Mouse (Mus musculus) heart, embryonic 11.5 days (tissue): ENCODE measurements around the gene Rnf185. TPM values are rescaled to one million over a fixed set of nuclear protein-coding genes. Genes with fewer than 3 reads are reported as not detected.

ENCODE experiments used
- ATAC-seq: fragments of 200-750 bp; cut with Nextera tagmentation; replicated peaks from 2 replicates; pipeline ENCODE4 v1.8.0; 2017; ENCODE audit warnings: moderate library complexity; ENCODE audit not compliant: insufficient number of reproducible peaks, low FRiP score, low TSS enrichment
- H3K27ac ChIP-seq: fragments of 300-500 bp; sonication (generic); 2 replicates; pipeline ENCODE4 v1.5.1; 2014; ENCODE audit warnings: mild to moderate bottlenecking, low read depth, low read length
- H3K27me3 ChIP-seq: fragments of 300-500 bp; sonication (generic); 2 replicates; pipeline ENCODE4 v1.6.1; 2014; ENCODE audit warnings: mild to moderate bottlenecking, low read length, mixed read lengths; ENCODE audit not compliant: control insufficient read depth, insufficient read depth
- H3K36me3 ChIP-seq: fragments of 300-500 bp; sonication (generic); 2 replicates; pipeline ENCODE4 v1.6.1; 2014; ENCODE audit warnings: mild to moderate bottlenecking, low read length, moderate library complexity, mixed read lengths; ENCODE audit not compliant: control insufficient read depth, insufficient read depth
- H3K4me1 ChIP-seq: fragments of 300-500 bp; sonication (generic); 2 replicates; pipeline ENCODE4 v1.6.1; 2014; ENCODE audit warnings: low read length; ENCODE audit not compliant: control insufficient read depth, insufficient read depth
- H3K4me2 ChIP-seq: fragments of 300-500 bp; sonication (generic); 2 replicates; pipeline ENCODE4 v1.6.1; 2014; ENCODE audit warnings: mild to moderate bottlenecking, moderate library complexity
- H3K4me3 ChIP-seq: fragments of 300-500 bp; sonication (generic); 2 replicates; pipeline ENCODE4 v1.5.1; 2014; ENCODE audit warnings: low read depth, low read length
- H3K9ac ChIP-seq: fragments of 300-500 bp; sonication (generic); 2 replicates; pipeline ENCODE4 v1.6.1; 2014; ENCODE audit warnings: mild to moderate bottlenecking, low read depth, low read length, moderate library complexity
- H3K9me3 ChIP-seq: fragments of 300-500 bp; sonication (generic); replicated peaks from 2 replicates; pipeline ENCODE4 v1.6.1; 2016; ENCODE audit warnings: low read length; ENCODE audit not compliant: control insufficient read depth
- WGBS: fragments of 180-500 bp; shearing (Covaris S2); extraction: QIAGEN DNeasy Blood & Tissue Kit; methylation state at CpG from one replicate; pipeline ENCODE4 v1.1.7; 2014; ENCODE audit not compliant: insufficient replicate concordance; 5-methylcytosine and 5-hydroxymethylcytosine counted together
- polyA plus RNA-seq: library from polyadenylated mRNA; unstranded; fragments of >200 nt; fragmentation: Nextera tagmentation; extraction: Ambion mirVana; gene quantifications from 2 replicates; pipeline ENCODE4 v1.2.1, GENCODE M21; 2014

Gene Rnf185
- polyA plus RNA-seq, 1 experiment from 2014 or later: 27.5 TPM

DNA sequence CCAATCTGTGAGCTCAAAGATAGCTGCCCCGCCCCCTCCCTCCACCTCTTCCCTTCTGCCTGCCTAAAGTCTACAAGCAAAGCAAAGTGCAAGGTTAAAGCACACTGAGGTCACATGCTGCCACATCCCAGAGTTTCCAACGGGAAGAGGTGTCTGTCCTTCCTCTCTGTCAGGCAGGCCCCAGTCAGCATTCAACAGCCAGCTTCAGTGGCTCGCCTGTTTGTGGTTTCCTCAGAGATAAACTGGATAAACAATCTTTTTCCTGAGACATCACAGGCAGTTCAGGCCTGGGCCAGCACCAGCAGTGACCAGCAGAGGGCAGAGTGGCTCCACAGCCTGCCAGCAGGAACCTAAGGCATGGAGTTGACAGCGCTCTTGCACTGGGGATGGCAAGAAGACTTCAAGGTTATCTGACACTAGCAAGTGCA lies 65.2 kb downstream of the Rnf185 start:
- Histone ChIP-seq H3K4me3 (no peak overlapping the region), H3K9me3 (no peaks in the 10 kb centered on the region), H3K9ac (no peak overlapping the region), H3K27ac (peak overlapping the region; percentile 30; the same call in 1 of the 2 replicates), H3K4me1 (0 out of 2 replicates have a peak, but pooled peaks cover 7% of the 10 kb centered on the region), H3K4me2 (no peak overlapping the region), H3K36me3 (peaks cover 5% of the 10 kb centered on the region; the same call in 1 of the 2 replicates), H3K27me3 (no peaks in the 10 kb centered on the region)
- 10% methylated on average over 4 of the region's 4 CpGs for WGBS
- ATAC-seq: peak; percentile 67

DNA sequence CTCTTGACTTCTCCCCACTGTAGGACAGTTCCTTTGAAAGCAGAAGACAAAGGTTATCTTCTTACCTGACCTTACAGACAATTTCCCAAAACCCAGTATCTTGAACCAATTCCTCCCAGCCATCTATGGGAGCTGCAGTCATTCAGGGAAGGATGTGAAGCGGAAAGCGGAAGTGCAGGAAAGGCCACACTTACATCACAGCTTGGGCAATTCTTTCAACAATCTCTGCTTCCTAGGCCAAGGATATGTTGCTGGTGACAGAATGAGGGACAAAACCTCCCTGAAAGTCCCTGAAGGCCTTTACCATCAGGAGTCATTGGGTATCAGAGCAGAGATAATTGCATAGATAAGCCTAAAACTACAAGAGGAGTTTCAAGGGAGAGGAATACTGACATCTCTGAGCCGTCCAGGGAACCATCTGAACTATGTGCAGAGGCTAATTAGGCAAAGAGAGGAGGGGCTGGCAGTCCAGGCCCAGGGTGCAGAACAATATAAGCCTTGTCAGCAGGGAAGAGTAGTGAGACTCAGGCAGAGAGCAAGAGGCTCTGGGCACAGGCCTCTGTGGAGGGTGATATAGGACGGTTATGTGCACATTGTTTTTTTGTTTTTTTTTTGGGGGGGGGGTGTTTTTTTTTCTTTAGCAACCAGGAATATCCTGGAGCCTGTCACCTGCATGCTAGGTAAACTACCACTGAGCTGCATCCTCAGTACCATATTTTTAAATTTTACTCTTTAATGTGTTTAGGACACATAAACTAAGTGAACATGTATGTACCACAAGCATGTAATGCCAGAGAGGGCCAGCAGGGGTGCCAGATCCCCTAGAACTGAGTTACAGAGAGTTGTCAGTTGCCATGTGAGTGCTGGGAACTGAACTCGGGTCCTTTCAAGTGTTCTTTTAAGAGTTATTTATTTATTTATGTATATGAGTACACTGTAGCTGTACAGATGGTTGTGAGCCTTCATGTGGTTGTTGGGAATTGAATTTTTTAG lies 69.3 kb downstream of the Rnf185 start:
- Histone ChIP-seq H3K27me3 (no peaks in the 10 kb centered on the region), H3K9me3 (no peaks in the 10 kb centered on the region), H3K4me2 (no peak overlapping the region), H3K36me3 (peaks cover 7% of the 10 kb centered on the region; the same call in 1 of the 2 replicates), H3K27ac (no peak overlapping the region), H3K4me1 (0 out of 2 replicates have a peak, but pooled peaks cover 11% of the 10 kb centered on the region), H3K4me3 (no peak overlapping the region), H3K9ac (no peak overlapping the region)
- no peak for ATAC-seq
- WGBS: 76% methylated on average over 5 of the region's 5 CpGs

DNA sequence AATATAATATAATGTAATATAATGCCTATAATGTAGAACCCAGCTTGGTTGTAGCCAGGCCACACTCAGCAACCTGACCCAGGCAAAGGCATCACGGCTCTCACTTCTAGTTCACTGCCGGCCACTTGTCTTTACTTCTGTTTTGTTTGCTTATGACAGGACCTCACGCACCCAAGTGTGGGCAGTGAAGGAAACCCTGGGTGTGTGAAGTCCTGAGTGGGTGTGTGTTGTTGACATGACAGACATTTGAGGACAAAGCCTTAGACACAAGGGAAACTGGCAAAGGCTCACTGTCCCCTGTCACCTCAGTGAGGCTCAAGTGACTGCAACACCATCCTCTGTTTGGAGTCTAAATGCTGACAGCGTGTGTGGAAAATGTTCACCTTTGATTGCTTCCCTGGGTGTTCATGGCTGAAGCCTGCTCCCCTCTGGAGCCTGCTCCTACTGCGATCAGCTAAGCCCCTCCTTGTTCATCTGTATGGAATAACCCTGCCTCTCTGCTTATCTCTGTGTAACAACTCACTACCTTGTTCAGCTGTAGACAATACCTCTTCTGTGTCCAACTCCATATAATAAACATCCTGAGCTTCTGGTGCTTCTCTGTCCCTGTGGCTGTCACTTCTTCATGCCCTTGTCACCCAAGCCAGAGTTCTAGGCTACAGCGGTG lies 70.9 kb downstream of the Rnf185 start:
- WGBS: 72% methylated on average over 6 of the region's 6 CpGs
- Histone ChIP-seq H3K9ac (no peak overlapping the region), H3K9me3 (no peaks in the 10 kb centered on the region), H3K27me3 (no peaks in the 10 kb centered on the region), H3K4me3 (no peak overlapping the region), H3K4me2 (no peak overlapping the region), H3K4me1 (peaks cover 4% of the 10 kb centered on the region; the same call in 1 of the 2 replicates), H3K27ac (no peak overlapping the region), H3K36me3 (peaks cover 7% of the 10 kb centered on the region; the same call in 1 of the 2 replicates)
- no peak for ATAC-seq

DNA sequence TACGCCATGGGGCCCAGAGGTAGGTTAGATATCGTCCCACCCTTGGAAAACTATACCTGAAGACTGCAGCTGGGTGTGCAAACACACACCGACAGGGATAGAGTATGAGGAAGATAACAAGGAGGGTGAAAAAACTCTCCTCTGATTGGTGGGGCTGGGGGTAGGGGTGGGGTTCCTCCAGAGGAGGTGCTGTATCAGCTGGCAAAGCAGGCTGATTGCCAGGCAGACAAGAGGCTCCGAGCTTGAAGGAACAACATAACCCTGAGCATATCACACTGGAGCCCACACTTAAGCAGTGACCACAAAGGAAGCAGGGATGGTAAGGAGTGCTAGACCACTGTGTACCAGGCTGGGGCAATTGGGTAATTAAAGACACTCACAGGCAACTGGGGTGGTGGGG lies 72.7 kb downstream of the Rnf185 start:
- Histone ChIP-seq H3K4me2 (no peak overlapping the region), H3K27me3 (no peaks in the 10 kb centered on the region), H3K4me1 (peaks cover 19% of the 10 kb centered on the region), H3K27ac (no peak overlapping the region), H3K9me3 (no peaks in the 10 kb centered on the region), H3K4me3 (no peak overlapping the region), H3K9ac (no peak overlapping the region), H3K36me3 (peaks cover 7% of the 10 kb centered on the region)
- WGBS: 65% methylated on average over 4 of the region's 4 CpGs
- ATAC-seq: no peak

DNA sequence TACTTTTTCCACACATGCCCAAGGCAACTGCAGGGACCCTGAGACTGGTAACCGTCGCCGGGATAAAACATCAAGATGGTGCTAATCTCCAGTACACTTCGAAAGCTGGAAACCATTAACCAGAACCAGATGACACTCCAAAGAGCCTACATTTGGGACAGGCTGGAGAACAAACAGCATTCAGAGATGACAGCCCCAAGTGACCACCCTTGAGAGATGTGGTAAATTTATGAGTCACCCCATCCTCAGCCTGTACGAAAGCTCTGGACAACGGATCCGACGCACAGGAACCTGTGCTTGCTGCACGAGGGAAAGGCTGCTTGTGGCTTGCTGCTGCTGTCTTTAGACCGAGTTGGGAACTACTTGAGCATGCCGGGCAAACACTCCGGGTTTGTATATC lies 77.4 kb downstream of the Rnf185 start:
- Histone ChIP-seq H3K9me3 (no peaks in the 10 kb centered on the region), H3K4me2 (peak overlapping the region; percentile 46), H3K27me3 (no peaks in the 10 kb centered on the region), H3K4me1 (peaks cover 43% of the 10 kb centered on the region), H3K27ac (peak overlapping the region; percentile 90), H3K9ac (0 out of 2 replicates have a peak overlapping the region, but pooled peaks have one; percentile 17), H3K4me3 (no peak overlapping the region), H3K36me3 (peaks cover 2% of the 10 kb centered on the region; the same call in 1 of the 2 replicates)
- no peak for ATAC-seq
- WGBS: 38% methylated on average over 12 of the region's 12 CpGs

DNA sequence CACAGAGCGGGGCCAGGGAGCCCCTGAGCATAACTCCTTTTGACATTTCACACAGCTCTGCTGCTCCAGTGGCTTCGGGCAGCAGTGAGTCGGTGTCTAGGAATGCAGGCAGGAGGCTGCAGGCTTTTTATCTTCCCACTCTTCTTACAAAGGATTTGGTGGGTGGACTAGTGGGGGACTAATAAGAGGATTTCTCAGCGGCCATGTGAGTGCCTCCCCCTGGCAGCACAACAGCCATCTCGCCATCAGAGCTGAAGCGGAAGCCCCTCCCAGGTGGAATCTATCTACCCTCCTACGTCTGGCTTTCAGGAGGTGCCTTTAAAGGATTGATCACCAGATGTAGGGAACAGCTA lies 77.9 kb downstream of the Rnf185 start:
- Histone ChIP-seq H3K4me2 (peak overlapping the region; percentile 46), H3K36me3 (peaks cover 2% of the 10 kb centered on the region; the same call in 1 of the 2 replicates), H3K27me3 (no peaks in the 10 kb centered on the region), H3K4me3 (no peak overlapping the region), H3K9me3 (no peaks in the 10 kb centered on the region), H3K4me1 (peaks cover 46% of the 10 kb centered on the region), H3K27ac (peak overlapping the region; percentile 90), H3K9ac (peak overlapping the region; percentile 56)
- peak; percentile 37; the same call in 1 of the 2 replicates for ATAC-seq
- 8% methylated on average over 7 of the region's 7 CpGs for WGBS

DNA sequence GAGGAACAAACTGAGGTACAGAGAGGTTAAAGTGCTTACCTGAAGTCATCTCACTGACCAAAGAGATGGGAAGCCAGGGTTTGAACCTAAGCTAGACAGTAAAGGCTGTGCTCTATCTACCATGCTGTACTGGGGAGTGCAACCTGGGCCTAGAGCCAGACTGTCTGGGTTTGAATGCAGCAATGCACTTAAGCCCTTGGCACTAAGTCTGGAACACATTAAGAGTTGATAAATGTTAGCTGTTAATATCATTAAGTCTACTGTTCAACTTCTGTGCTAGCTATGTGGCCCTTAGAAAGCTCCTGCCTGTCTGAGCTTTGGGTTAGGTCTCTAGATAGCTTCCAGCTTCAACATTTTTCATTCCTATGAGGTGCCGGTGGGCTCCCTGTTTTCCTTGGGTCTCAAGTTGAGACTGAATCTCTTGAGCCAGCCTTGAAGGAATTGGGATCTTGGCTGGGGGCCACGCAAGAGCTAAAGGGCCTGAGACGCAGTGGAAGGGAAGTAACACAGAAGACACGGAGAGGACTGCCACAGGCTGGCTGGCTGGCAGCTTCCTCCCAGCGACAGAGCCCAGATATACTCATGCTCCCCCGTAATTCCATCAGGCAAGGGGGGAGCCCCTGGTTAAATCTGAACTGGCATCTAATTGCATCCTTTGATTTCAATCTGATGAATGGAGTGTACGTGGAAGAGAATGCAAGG lies 78.4 kb downstream of the Rnf185 start:
- H3K9me3 ChIP-seq: no peaks in the 10 kb centered on the region
- H3K4me3 ChIP-seq: no peak overlapping the region
- WGBS: 26% methylated on average over 7 of the region's 7 CpGs
- peaks cover 2% of the 10 kb centered on the region; the same call in 1 of the 2 replicates for H3K36me3 ChIP-seq
- H3K9ac ChIP-seq: peak overlapping the region; percentile 56
- H3K27me3 ChIP-seq: no peaks in the 10 kb centered on the region
- H3K4me1 ChIP-seq: peaks cover 51% of the 10 kb centered on the region
- H3K27ac ChIP-seq: peak overlapping the region; percentile 90
- peak; percentile 12; the same call in 1 of the 2 replicates for ATAC-seq
- peak overlapping the region; percentile 46 for H3K4me2 ChIP-seq
